Mouse (Mus musculus) heart, postnatal 36 days (tissue): ENCODE measurements around the gene Shroom3. TPM values are rescaled to one million over a fixed set of nuclear protein-coding genes. Genes with fewer than 3 reads are reported as not detected.

Source experiments
- DNase-seq, 2 experiments: peaks; one replicate each; pipeline ENCODE4 v3.0.0; 2021 to 2022
- intact Hi-C: fragments of 180-260 bp; cut with DNase I; formaldehyde crosslinking; loops from one replicate; pipeline ENCODE4 v1.15.1; 2025
- total RNA-seq, 2 experiments: library from RNA; stranded (reverse); gene quantifications; 2 replicates each; pipeline ENCODE4 v1.2.3; 2021

The Shroom3 gene
- total RNA-seq, 2 experiments from 2014 or later, result 40.0 to 48.9 TPM

DNA sequence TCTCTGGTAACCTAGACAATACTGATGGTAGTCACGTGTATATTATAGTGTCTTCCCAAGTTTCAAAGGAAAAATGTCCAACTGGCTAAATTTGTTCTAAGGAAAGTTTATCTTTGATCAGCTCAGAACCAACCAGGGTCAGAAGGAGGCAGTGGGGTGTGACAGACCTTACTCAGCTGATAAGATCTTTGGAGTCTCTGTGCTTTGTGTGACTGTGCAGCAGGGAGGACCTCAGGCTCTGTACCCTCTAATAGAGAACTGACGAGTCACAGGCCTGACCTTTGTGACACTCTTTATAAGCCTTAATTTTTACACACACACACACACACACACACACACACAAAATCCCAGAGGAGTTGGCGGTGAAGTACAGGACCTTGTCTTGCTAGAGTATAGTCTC, 193.9 kb downstream of the Shroom3 start:
- intact Hi-C loops, result no loop called here
- DNase-seq, result no peak

DNA sequence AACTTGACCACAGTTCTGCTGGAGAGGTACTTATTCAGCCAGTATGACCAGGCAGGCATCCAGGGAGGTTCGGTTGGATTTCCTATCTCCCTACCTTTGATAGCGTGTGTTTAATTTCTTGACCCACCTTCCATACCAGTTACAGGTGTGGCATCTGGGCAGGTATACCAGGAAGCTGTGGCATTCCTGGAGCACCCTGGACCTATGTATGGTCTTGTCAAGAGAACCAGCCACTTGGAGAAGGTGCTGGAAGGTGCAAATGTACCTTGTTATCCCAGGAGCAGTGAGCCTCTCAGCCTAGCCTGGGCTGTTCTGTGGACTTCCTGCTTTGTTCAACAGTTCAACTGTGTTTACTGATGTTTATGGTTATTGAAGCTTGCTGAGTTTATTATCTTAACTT, 197.2 kb downstream of the Shroom3 start:
- no peak for DNase-seq
- intact Hi-C loops, result no loop called here

DNA sequence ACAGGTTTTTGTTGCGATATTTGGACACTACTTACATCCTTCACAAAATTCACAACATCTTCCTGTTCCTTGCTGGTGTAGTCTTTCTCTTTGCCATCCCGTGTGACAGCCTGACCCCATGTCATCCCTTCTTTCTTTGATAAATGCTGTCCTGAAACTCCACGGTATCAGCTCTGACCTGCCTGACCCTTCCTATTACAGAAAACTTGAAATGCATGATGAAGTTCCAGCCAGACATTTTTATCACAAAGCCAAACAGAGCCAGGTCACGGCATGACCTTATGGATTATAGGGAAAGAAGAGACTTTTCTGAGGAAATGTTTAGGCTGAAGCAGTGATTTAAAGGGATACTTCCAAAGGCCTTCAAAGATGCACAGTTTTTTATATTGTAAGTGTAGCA, 197.7 kb downstream of the Shroom3 start:
- DNase-seq, result no peak
- intact Hi-C loops, result no loop called here

DNA sequence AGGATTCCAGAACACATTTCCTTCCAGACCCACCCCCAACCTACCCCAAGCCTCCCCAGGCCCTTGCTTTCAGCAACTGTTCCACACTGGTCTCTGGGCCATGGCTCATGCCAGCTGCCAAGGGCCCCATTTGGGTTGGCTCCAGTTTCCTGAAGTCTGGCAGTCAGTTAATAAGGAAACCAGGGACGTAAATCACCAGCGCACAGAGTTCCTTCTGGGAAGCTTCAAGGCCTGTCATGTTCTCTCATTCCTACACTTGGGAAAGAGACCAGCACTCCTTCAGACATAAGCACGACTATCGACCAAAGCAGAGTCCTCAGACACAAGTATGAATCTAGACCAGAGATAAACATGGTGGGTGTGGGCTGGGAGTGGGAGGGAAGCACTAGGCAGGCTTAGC, 202.9 kb downstream of the Shroom3 start:
- no peak for DNase-seq
- intact Hi-C loops, result no loop called here

DNA sequence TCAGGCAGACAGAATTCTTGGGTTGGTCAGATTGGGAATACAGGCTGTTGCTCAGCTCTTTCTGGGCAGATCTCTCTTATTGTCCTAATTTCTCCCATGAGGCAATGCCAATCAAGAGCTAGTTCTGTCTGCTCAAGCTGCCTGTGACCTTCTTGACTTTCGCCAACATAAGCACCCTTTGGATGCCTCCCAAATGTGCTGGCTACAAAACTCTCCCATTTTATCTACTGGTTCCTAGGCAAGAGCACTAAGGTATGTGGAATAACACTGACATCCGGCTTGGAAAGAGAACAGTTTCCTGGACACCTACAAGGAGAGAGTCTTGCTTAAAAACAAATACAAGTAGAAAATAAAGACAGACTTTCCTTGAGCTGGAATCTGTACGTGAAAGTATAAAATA, 204.3 kb downstream of the Shroom3 start:
- intact Hi-C loops, result no loop called here
- no peak for DNase-seq

DNA sequence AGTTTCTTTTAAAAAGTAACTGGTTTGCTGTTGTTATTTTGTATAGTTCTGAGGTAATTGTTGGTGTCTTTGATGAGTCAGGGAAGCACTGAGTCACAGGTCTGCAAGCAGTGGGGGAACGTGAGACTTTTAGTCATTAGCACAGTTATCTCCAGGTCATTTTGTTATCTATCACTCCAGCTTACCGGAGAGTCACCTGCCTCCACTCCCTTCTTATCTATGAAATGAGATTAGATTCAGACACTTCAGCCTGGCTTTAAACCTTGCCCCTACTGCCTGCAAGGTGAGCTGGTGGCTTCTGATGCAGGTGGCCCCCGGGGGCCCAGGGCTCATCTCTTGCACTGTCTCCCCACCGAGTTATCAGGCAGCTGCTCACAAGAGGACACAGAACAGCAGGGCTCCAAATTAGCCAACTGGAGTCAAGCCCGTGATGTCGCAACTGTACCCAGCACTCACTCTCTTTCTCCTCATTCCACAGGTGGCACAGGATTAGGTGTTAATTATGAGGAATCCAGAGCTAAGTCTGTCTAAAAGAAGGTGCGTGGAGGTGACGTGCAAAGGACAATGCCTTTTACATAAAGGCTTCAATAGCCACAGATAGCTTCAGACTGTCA, 205.5 kb downstream of the Shroom3 start:
- intact Hi-C loops, result no loop called here
- peak; percentile 48 to 49 for DNase-seq

DNA sequence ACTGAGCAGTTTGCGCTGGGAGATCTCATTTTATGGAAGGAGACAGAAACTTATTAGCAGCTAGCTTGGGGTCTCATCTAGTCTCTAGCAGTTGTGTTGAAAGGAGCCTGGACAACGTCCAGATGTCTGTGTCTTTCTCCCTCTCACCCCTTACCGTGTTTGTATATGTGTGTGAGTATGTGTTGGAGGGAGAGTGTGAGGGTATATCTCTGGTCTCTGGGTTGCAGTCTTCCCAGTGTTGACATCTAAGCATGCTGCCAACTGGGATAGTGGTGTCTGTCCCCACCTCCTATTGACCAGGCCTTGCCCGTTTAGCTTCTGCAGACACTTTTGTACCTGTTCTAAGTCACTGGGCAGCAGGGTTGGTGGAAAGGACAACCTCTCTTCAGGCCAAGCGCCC, 207.7 kb downstream of the Shroom3 start:
- DNase-seq, result no peak
- intact Hi-C loops, result no loop called here

DNA sequence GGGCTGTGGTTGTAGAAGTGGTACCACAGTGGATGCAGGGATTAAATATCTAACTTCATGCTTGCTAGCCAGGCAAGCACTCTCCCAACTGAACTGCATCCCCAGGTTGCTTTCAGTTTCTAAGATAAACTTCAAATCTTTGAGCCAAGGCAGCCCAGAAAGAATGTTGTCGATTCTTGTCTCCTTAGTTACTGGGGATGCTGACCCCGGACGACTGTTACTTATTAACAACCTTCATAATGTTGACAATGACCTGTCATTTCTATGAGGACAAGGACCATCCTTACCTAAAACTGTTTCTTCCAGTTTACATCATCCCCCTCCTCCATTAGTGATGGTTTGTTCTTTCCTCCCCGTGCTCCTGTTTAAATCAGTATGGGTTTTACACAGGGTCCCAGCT, 210.0 kb downstream of the Shroom3 start:
- no peak for DNase-seq
- intact Hi-C loops, result no loop called here

DNA sequence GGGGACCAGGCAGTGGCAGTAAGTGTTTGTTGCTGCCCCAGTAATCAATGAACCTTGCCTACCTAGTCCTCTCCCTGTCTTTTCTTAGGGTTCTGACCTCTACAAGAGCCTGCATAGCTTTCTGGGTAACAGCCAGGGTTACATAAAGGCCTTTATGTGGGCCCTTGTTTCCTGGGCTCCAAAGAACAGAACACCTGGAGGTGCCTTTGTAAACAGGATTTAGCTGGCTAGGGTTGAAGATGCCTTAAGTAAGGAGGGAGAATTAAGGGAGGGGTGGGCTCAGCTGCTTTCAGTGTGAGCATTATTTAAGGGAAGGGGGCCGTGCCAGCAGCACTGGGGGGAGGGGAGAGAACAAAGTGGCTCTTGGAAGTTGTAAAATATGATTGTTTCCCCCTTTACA, 210.5 kb downstream of the Shroom3 start:
- DNase-seq, result no peak
- intact Hi-C loops, result no loop called here

DNA sequence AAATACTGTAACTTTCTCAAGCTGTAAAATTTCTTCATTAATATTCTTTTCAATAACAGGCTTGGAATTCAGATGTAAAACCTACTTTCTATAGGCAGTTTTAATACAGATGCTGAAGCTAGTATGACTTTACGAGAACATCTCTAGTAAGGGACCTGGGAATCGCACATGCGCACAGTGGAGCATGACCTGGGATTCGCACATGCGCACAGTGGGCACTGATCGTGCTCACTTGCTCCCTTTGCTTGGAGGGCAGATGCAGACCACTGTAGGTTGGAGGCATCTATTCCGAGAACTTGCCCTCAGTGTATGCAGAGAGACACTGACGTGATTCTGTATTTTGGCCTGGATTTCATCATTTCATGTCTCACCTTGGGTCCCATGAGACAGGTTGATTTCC, 212.6 kb downstream of the Shroom3 start:
- DNase-seq, result no peak
- intact Hi-C loops, result no loop called here

DNA sequence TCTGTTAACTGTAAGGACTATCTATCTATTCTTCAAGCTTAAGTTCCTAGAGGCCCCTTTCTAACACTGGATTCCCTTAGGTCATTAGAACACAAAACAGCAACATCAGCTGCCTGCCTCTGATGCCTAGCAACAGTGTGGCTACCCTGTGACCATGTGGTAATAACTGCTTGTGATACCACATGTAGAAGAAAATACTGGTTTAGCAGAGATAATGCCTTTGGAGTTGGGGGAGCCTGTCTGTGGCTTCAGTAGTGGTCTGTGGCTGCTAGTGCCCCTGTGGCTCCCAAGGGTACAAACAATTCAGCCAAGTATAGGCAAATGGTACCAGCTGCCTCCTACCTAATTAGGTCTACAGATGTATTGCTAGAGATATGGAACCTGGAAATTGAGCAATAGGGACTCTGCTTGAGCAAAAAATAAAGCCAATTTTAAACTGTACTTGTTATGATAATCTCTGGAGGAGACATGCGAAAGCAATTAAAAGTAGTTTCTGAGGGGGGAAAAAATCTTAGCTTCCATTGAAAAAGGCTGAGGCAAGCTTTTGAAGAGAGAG, 213.6 kb downstream of the Shroom3 start:
- intact Hi-C loops, result no loop called here
- no peak for DNase-seq

DNA sequence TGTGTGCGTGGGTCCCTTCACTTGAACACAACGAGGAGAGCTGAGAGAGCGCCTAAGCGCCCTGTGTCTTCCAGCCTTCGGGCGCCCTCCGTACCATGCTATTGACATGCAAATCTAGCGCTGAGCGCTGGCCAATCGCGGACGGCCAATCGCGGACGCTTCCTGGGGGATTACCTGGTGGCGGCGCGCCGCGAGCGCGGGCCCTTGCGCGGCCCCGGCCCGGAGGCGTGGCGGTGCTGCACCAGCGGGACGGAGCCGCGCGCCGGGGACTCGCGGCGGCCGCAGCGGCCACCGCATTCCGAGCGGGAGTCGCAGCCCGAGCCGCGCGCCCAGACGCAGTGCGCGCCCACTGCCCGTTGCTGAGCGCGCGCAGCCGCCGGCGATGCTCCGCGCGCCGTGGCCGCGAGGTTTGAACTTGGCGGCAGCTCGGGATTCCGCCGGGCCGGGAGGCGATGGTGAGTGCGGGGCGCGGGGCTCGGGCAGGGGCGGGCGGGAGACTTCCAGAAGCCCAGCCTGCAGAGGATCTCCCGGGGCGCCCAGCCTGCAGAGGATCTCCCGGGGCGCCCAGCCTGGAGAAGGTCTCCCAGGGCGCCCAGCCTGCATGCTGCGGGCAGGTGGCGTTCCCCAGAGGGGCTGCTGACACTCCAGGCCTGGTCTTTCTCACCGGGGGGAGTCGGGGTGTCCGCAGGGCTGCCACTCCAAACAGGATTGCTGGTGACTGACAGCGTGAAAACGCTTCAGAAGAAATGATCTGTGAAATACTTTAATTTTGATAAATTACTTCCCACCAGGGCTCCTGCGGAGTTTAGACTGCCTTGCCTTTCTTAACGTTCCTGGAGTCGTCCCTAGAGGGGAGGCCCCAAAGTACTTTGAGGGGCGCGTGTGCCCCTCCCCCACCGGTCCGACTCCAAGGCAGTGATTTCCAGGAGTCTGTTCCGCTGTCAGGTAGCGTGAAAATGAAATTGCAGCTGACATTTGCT, 214.8 kb downstream of the Shroom3 start:
- intact Hi-C loops, result loop anchor here (2.0 kb wide), 1 partner anchor 21 kb away; no protein-coding TSS in a partner anchor
- peak; percentile 69 to 74 for DNase-seq

DNA sequence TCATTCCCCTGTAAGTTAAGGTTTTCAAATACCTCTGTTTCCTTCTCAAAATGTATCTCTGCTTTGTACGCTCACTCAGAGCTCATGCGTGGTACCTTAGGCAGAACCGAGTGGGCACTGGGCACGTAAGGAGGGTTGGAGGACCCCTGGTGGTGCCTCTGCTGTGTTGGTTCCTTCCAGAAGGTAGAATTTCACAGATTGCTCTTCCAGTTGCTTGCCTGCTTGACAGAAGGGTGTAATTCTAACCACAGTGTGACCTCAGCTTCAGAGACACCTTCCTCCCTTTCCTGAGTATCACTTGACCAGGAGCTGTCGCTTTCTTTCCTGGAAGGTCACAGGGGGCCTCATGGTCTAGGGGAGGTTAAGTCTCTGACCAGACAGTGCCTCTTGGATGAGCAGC, 217.2 kb downstream of the Shroom3 start:
- intact Hi-C loops, result loop anchor here (10.0 kb wide), 1 partner anchor 396 kb away; the partner anchor contains the start of gene Scarb2
- DNase-seq, result no peak

DNA sequence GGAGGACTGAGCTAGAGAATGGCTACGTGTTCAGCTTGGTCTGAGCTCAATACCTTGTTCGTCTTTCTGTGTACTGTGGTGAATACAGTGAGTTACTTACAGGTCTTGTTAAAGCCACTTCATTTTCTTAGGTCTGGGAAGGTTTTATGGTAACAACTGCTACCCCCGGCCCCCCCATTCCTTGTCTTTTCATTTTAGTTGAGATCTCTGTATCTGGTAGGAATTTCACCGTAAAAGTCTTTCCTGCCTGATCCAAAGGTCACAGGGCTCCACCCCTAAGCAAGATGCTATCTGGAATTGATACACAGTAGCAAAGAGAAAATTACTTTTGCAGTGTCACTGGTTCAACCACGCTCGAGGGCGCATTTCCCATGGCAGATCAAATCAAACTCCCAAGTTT, 218.6 kb downstream of the Shroom3 start:
- DNase-seq, result no peak

DNA sequence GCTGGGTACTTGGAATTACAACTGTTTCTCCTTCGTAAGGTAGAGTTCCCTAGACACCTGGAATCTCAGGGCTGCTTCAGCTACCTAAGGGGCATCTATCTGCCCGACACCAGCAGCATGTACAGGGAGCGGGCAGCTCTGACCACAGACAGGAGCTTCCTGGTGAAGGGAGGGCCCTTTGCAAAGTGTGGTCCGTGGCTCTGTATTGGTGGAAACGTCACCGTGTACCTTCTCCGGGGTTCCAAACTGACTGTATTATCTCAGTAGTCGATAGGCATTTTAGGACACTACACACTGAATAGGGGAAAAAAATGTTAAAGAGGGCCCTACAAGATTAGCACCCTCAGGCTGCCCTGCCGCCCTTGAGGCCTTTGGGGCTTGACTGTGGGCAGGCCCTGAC, 221.9 kb downstream of the Shroom3 start:
- no peak for DNase-seq
- intact Hi-C loops, result loop anchor here (10.0 kb wide), 1 partner anchor 400 kb away; the partner anchor contains the start of gene Scarb2

More for the DNA sequence above, 218.6 kb downstream of the Shroom3 start:
- intact Hi-C loops, result loop anchor here (10.0 kb wide), 1 partner anchor 397 kb away; the partner anchor contains the start of gene Scarb2

DNA sequence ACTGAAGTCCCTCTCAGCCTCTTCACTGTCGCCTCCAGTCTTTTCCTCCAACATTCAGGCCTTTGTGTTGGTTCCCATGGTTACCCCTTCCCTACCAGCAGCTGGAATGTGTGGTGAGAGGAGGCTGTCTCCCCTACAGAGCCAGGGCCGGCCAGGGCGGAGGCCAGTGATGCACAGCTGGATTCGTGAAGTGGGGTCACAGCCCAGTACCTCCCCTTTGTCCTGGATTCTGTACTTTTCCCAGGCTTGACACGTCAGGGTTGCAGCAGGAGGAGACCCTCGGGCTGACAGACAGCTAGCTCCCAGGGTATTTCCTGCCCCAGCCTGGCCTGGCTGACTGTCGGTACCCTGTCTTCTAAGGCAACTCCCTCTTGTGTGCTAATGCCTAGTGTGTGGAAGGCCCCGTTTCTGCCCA, 222.4 kb downstream of the Shroom3 start:
- no peak for DNase-seq
- intact Hi-C loops, result loop anchor here (10.0 kb wide), 1 partner anchor 401 kb away; the partner anchor contains the start of gene Scarb2

DNA sequence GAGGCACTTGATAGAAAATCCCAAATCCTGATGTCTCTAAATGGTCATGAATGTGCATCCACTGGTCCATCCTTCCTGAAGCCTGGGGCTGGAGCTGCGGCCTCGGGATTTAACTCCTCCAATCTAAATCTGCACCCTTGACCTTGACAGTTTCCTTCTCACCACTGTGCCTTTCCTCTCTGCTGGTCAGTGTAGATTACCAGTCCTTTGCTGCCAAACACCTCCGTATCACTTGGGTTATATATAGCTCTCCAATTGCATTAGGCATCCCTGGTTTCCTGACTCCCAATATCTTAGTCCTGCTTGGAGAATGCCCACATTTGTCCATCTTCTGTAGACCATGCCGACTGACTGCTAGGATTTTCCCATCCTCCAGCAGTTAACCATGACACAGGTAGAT, 225.0 kb downstream of the Shroom3 start:
- intact Hi-C loops, result loop anchor here (10.0 kb wide), 1 partner anchor 403 kb away; the partner anchor contains the start of gene Scarb2

DNA sequence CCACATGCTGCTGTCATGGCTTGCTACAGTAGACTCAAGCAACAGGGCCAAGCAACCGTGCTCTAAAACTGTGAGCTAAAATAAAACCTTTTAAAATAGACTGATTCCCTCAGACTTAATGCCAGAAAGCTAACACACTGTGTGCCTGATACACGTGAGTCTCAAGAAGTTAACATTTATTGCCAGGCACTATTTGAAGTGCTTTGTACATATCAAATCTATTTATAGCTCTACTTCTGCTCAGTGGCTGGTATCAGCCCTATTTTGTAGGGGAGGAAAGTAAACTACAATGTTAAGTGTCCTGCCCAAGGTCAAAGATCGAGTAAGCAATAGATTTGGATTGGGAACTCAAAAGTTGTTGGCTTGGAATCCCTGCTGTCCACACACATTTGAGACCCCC, 227.6 kb downstream of the Shroom3 start:
- no peak for DNase-seq
- intact Hi-C loops, result no loop called here

More for the DNA sequence above, 225.0 kb downstream of the Shroom3 start:
- DNase-seq, result no peak

DNA sequence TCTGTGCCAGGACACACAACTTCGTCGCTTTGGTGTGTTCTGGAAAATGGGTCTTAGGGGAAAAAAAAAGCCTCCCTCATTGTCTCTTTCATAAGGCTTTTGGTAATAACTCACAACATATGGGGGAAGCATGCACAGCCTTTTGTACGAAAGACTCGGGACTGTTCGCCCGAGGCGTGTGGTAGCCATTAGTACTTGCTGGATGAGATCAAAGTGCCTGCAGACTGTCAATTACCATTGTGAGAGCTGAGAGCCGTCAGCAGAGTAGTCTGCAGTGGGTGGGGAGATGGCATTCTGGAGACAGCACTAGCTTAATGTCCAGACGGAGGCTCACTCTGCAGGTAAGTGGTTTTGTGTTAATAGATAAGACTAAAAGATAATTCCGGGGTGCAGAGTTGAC, 232.2 kb downstream of the Shroom3 start:
- no peak for DNase-seq
- intact Hi-C loops, result no loop called here

DNA sequence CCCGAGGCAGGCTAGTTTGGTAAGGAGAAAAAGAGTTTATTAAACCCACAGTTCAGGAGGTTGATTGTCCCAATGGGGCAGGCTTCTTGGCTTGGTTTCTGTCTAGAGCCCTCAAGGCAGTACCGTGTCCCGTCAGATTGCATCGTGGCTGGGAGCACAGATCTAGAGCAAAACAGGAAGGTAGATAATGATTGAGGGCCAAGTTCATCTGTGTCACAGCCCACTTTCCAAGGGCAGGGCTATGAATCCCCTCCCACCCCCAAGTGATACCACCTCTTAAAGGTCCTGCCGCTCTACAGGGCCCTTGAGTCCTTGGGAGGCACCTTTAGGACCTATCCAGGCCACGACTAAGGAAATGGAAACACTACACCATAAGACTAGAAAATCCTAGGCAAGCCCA, 234.5 kb downstream of the Shroom3 start:
- DNase-seq, result no peak
- intact Hi-C loops, result loop anchor here (2.0 kb wide), 1 partner anchor 19 kb away; no protein-coding TSS in a partner anchor

DNA sequence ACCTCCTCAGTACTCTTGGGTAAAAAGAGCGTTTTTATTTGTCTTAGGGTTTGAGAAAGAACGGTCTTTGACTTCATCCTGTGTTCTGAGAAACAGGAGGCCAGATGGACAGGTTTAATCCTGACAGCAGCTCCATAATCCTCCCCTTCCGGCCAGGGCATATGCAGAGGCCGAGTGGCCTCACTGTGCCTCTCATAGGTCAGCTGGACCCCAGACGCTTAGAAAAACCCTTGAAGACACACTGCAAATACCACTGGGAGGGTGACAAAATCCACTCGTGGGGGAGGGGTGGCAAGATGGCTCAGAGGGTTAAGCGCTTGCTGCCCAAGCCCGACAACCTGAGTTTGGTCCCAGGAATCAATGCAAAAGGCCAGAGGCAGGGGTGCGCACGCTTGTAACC, 234.9 kb downstream of the Shroom3 start:
- intact Hi-C loops, result loop anchor here (2.0 kb wide), 1 partner anchor 19 kb away; no protein-coding TSS in a partner anchor
- DNase-seq, result no peak
